Mouse (Mus musculus) neural tube, embryonic 11.5 days (tissue): ENCODE results near the gene Ttc21b. TPM values are rescaled to one million over a fixed set of nuclear protein-coding genes. Genes with fewer than 3 reads are reported as not detected.
A peak's percentile ranks its signal among the peaks of the same experiment; 100 is the strongest.

Source experiments
- ATAC-seq: fragments of 200-750 bp; cut with Nextera tagmentation; 2 replicates; pipeline ENCODE4 v1.8.0; 2017; ENCODE audit warnings: moderate number of reproducible peaks, mild to moderate bottlenecking, moderate TSS enrichment, moderate library complexity; ENCODE audit not compliant: insufficient read depth, low FRiP score, low TSS enrichment
- DNase-seq: peaks from one replicate; pipeline ENCODE4 v3.0.0-alpha.2; 2015; ENCODE audit warnings: low spot score
- H3K27ac ChIP-seq: fragments of 300-500 bp; sonication (generic); 2 replicates; pipeline ENCODE4 v1.5.1; 2014; ENCODE audit warnings: low read depth, mild to moderate bottlenecking, low read length
- H3K27me3 ChIP-seq: fragments of 300-500 bp; sonication (generic); 2 replicates; pipeline ENCODE4 v1.6.1; 2014; ENCODE audit warnings: mild to moderate bottlenecking, low read length, mixed read lengths; ENCODE audit not compliant: control insufficient read depth, insufficient read depth
- H3K36me3 ChIP-seq: fragments of 300-500 bp; sonication (generic); 2 replicates; pipeline ENCODE4 v1.6.1; 2014; ENCODE audit warnings: mild to moderate bottlenecking, low read length, moderate library complexity, mixed read lengths; ENCODE audit not compliant: control insufficient read depth, insufficient read depth
- H3K4me1 ChIP-seq: fragments of 300-500 bp; sonication (generic); 2 replicates; pipeline ENCODE4 v1.6.1; 2014; ENCODE audit warnings: low read length, mixed read lengths; ENCODE audit not compliant: control insufficient read depth, insufficient read depth
- H3K4me2 ChIP-seq: fragments of 300-500 bp; sonication (generic); 2 replicates; pipeline ENCODE4 v1.6.1; 2014; ENCODE audit warnings: low read depth, mild to moderate bottlenecking, moderate library complexity
- H3K4me3 ChIP-seq: fragments of 300-500 bp; sonication (generic); 2 replicates; pipeline ENCODE4 v1.5.1; 2014; ENCODE audit warnings: low read depth, low read length
- H3K9ac ChIP-seq: fragments of 300-500 bp; sonication (generic); 2 replicates; pipeline ENCODE4 v1.6.1; 2014; ENCODE audit warnings: mild to moderate bottlenecking, low read length
- H3K9me3 ChIP-seq: fragments of 300-500 bp; sonication (generic); 2 replicates; pipeline ENCODE4 v1.6.1; 2016; ENCODE audit warnings: low read length; ENCODE audit not compliant: control insufficient read depth
- WGBS: fragments of 180-500 bp; shearing (Covaris S2); extraction: QIAGEN DNeasy Blood & Tissue Kit; methylation state at CpG from one replicate; pipeline ENCODE4 v1.1.7; 2014; 5-methylcytosine and 5-hydroxymethylcytosine counted together
- polyA plus RNA-seq: library from polyadenylated mRNA; unstranded; fragments of >200 nt; fragmentation: Nextera tagmentation; extraction: Ambion mirVana; gene quantifications from 2 replicates; pipeline ENCODE4 v1.2.1, GENCODE M21; 2014

Gene Ttc21b
- polyA plus RNA-seq, 1 experiment from 2014 or later = 15.3 TPM

GRCm38 (mm10) chr2:66178848-66179215, 77.6 kb downstream of the Ttc21b start:
- no peak overlapping the region; the same call in 1 of the 2 replicates for H3K4me2 ChIP-seq
- peak overlapping the region; percentile 70; the same call in 1 of the 2 replicates for H3K27ac ChIP-seq

DNA sequence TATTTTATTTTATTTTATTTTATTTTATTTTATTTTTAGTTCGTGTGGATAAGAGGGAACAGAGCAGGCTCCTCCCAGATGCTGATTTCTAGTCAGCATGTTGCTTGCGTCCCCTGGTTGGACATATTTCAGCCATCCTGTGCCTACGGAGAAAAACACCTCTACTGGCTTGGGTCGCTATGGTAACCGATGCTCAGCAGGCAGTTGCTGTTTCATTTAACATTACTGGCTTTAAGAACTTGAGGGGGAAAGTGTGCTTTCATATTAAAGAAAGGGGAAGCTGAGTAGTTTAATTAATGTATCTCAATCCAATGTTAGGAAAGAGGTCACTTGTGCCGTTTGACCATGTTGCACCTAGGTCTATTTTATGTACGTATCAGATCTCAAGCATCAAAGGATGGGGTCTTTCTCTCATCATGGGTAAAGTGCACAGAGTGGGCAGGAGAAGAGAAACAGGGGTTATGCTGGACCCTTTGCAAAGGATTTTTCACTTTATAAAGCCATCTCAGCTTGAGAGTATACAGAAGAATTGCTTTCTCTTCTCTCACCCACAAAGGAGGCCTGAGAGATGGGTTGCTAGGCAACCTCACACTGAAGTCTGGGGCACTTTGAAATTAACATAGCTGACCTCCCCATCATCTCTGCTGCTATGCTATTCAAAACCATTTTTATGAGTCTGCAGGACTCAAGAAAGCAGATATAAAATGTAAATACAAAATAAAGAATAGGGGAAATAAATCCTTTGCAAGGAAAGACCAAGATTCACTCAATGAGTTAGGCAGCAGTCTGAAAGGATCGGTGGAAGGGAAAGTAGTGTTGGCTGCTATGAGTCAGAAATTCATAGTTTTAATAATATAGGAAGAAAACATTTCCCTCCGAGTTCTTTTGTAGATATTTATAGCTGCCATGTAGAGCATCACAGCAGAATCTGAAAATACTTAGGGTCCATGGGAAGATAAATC, 78.2 kb downstream of the Ttc21b start:
- H3K9ac ChIP-seq = no peak overlapping the region
- no peaks in the 10 kb centered on the region for H3K36me3 ChIP-seq
- DNase-seq = peak; percentile 62
- H3K4me1 ChIP-seq = peaks cover 10% of the 10 kb centered on the region
- H3K4me2 ChIP-seq = peak overlapping the region; percentile 34; the same call in 1 of the 2 replicates
- no peak overlapping the region for H3K4me3 ChIP-seq
- ATAC-seq = peak; percentile 78
- 41% methylated on average over 9 of the region's 9 CpGs for WGBS
- H3K9me3 ChIP-seq = no peaks in the 10 kb centered on the region
- peak overlapping the region; percentile 70; the same call in 1 of the 2 replicates for H3K27ac ChIP-seq
- H3K27me3 ChIP-seq = no peaks in the 10 kb centered on the region

More at GRCm38 (mm10) chr2:66178848-66179215, 77.6 kb downstream of the Ttc21b start:
- Histone ChIP-seq H3K4me3 (no peak overlapping the region), H3K9me3 (no peaks in the 10 kb centered on the region), H3K27me3 (no peaks in the 10 kb centered on the region), H3K9ac (no peak overlapping the region), H3K36me3 (no peaks in the 10 kb centered on the region), H3K4me1 (peaks cover 10% of the 10 kb centered on the region)
- WGBS = 42% methylated on average over 5 of the region's 5 CpGs
- DNase-seq (no peak), ATAC-seq (no peak)

- H3K27ac ChIP-seq = no peak overlapping the region
- H3K9ac ChIP-seq = no peak overlapping the region
- no peak for ATAC-seq
- H3K9me3 ChIP-seq = no peaks in the 10 kb centered on the region
- no peak for DNase-seq
- H3K36me3 ChIP-seq = no peaks in the 10 kb centered on the region
- 75% methylated on average over 7 of the region's 7 CpGs for WGBS
- no peaks in the 10 kb centered on the region for H3K27me3 ChIP-seq
- no peak overlapping the region for H3K4me3 ChIP-seq
- H3K4me1 ChIP-seq = peaks cover 10% of the 10 kb centered on the region
- H3K4me2 ChIP-seq = no peak overlapping the region
Observed at GRCm38 (mm10) chr2:66177017-66177416, 79.4 kb downstream of the Ttc21b start.

GRCm38 (mm10) chr2:66173134-66173533, 83.3 kb downstream of the Ttc21b start:
- ATAC-seq (no peak), DNase-seq (no peak)
- Histone ChIP-seq H3K9me3 (no peaks in the 10 kb centered on the region), H3K4me2 (no peak overlapping the region), H3K27me3 (no peaks in the 10 kb centered on the region), H3K4me3 (no peak overlapping the region), H3K9ac (no peak overlapping the region), H3K4me1 (peaks cover 4% of the 10 kb centered on the region), H3K27ac (no peak overlapping the region), H3K36me3 (no peaks in the 10 kb centered on the region)
- WGBS = 68% methylated on average over 5 of the region's 5 CpGs

GRCm38 (mm10) chr2:66171643-66172042, 84.8 kb downstream of the Ttc21b start:
- 71% methylated on average over 3 of the region's 3 CpGs for WGBS
- Histone ChIP-seq H3K27me3 (no peaks in the 10 kb centered on the region), H3K9me3 (no peaks in the 10 kb centered on the region), H3K4me3 (no peak overlapping the region), H3K36me3 (no peaks in the 10 kb centered on the region), H3K27ac (no peak overlapping the region), H3K9ac (no peak overlapping the region), H3K4me1 (no peaks in the 10 kb centered on the region), H3K4me2 (no peak overlapping the region)
- DNase-seq (peak; percentile 14), ATAC-seq (no peak)

DNA sequence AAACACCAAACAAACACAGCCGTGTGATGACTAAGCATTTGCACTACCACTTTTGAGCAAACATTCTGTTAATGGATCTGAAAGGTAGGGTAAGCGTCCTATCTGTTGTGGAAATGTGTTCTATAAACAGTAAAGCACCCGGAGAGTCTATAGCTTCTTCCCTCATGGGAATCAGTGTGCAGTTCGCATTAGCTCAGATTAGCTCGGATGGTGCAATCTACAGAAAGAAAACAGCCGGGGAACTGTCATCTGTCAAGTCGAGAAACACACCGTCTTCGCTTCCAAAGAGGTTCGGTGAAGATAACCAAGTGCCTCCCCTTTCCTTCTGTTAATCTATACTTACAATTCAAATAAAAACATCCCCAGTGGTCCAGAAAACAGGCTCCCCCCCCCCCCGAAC, 85.7 kb downstream of the Ttc21b start:
- H3K9me3 ChIP-seq = no peaks in the 10 kb centered on the region
- H3K36me3 ChIP-seq = no peaks in the 10 kb centered on the region
- H3K4me1 ChIP-seq = no peaks in the 10 kb centered on the region
- no peak overlapping the region for H3K9ac ChIP-seq
- H3K27ac ChIP-seq = no peak overlapping the region
- H3K4me3 ChIP-seq = no peak overlapping the region
- DNase-seq (no peak), ATAC-seq (no peak)
- H3K27me3 ChIP-seq = no peaks in the 10 kb centered on the region
- 76% methylated on average over 11 of the region's 11 CpGs for WGBS
- H3K4me2 ChIP-seq = no peak overlapping the region

DNA sequence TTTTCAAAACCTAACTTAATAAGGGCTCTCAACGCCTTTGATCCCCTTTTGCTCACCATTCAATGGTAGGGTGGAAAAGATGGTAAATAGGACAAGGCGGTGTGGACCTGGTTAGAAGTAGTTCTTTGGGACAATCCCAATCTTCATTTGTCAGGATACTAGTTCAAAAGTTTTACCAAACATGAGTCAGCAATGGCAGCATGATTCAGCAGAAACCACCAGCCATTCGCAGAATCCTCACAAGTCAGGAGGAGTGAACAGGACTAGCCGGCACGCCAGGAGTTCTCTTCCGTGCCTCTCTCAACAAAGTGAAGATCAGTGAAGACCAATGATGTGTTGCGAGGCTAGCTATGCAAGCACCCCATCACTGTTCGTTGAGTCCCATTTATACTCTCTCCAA, 91.4 kb downstream of the Ttc21b start:
- no peak overlapping the region for H3K9ac ChIP-seq
- H3K36me3 ChIP-seq = no peaks in the 10 kb centered on the region
- no peaks in the 10 kb centered on the region for H3K9me3 ChIP-seq
- H3K4me2 ChIP-seq = no peak overlapping the region
- no peaks in the 10 kb centered on the region for H3K27me3 ChIP-seq
- H3K4me1 ChIP-seq = no peaks in the 10 kb centered on the region
- DNase-seq = no peak
- no peak overlapping the region for H3K27ac ChIP-seq
- ATAC-seq = no peak
- H3K4me3 ChIP-seq = no peak overlapping the region
- WGBS = 91% methylated on average over 8 of the region's 8 CpGs

GRCm38 (mm10) chr2:66158140-66158915, 98.1 kb downstream of the Ttc21b start:
- Histone ChIP-seq H3K4me3 (no peak overlapping the region), H3K27ac (no peak overlapping the region), H3K9me3 (no peaks in the 10 kb centered on the region), H3K36me3 (no peaks in the 10 kb centered on the region), H3K4me2 (no peak overlapping the region), H3K9ac (no peak overlapping the region), H3K27me3 (no peaks in the 10 kb centered on the region), H3K4me1 (no peaks in the 10 kb centered on the region)
- WGBS = 74% methylated on average over 7 of the region's 7 CpGs
- DNase-seq (no peak), ATAC-seq (no peak)
